Mouse (Mus musculus) left cerebral cortex, postnatal 10 days (tissue): ENCODE results near the gene Foxl1. TPM values are rescaled to one million over a fixed set of nuclear protein-coding genes. Genes with fewer than 3 reads are reported as not detected.
A peak's percentile ranks its signal among the peaks of the same experiment; 100 is the strongest.

ENCODE experiments used
- DNase-seq, 2 experiments: peaks; one replicate each; pipeline ENCODE4 v3.0.0; 2021 to 2022; ENCODE audit warnings: low spot score in 2 of 2, mixed read lengths in 1 of 2; ENCODE audit errors: extremely low spot score in 1 of 2
- intact Hi-C: fragments of 180-260 bp; cut with DNase I; formaldehyde crosslinking; loops from one replicate; pipeline ENCODE4 v1.15.1; 2025
- total RNA-seq, 2 experiments: library from RNA; stranded (reverse); gene quantifications; 2 replicates each; pipeline ENCODE4 v1.2.3; 2021

Gene Foxl1
- total RNA-seq, 2 experiments from 2014 or later: 0.36 TPM; not detected in 1

DNA sequence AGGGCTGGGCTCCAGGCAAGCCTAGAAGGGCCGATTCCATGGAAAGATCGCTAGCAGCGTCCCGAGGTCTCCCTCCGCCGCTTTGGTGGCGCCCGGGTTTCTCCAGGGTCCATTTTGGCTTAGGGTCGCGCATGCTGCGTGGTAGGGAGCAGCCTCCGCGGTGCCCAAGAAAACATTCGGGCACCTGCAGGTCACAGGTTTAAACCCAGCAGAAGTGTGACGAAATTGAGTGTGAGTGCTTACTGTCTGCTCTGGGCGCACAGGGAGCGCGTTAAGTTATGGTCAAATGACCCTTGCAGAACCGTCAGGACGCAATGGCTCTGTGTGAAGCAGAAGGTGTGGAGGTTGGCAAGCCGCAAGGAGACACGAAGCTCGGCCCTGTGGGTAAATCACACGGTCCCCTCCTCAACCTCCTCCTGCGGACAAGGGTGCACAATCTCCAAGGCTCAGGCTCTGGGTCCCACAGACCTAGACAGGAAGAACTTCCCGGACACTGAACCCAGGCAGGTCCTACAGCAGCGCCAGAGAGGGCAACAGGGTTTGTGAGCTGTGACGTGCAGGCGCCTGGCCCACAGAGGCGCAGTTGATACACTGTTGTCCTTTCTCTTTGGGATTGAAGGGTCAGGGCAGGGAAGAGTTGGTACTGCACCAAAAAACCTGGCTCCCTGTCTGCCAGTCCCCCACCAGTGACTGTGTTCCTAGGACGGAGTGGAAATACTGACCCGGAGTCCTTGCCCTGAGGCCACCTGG, 37.9 kb upstream of the Foxl1 start:
- no peak for DNase-seq

DNA sequence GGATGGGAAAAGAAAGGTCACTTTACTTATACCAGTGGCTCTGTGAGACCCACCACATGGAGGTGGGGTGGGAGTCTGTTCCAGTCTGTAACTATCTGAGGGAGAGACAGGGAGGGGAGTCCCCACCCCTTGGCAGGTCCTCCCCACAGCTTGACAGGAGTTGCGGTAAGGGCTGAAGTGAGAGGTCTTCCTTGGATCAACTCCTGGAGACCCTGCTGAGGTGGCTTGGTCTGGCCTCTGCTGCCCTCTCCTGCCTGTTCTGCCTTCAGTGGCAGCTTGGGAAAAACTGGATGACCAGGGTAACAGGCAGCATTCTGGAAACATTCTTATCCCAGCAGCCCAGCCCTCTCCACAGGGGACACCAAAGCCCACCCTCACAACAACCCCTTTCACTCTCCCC, 37.0 kb upstream of the Foxl1 start:
- no peak for DNase-seq
- intact Hi-C loops: loop anchor here (5.0 kb wide), 2 partner anchors 193 to 408 kb away; no protein-coding TSS in a partner anchor

More for the DNA sequence above, 37.9 kb upstream of the Foxl1 start:
- intact Hi-C loops: loop anchor here (5.0 kb wide), 2 partner anchors 193 to 408 kb away; no protein-coding TSS in a partner anchor

DNA sequence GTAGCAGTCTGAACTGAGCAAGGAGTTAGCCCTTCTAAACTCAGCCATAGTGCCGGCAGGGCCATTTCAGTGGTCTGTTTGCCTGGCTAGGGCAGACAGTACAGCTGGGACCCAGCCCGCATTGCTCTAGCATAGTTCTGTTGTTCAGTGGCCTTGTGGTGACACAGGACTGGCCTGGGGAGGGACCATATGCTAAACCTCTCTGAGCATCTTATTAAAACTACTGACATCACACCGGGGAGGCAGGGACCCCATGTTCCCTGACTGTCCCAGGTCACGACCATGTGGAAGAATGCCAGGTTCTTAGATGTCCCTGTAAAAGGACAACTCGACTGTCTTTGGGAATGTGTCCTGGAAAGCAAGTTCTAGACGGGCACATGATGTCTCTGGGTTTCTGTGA, 35.6 kb upstream of the Foxl1 start:
- intact Hi-C loops: loop anchor here (1.0 to 5.0 kb wide), 3 partner anchors 195 to 410 kb away; no protein-coding TSS in a partner anchor
- DNase-seq: no peak

DNA sequence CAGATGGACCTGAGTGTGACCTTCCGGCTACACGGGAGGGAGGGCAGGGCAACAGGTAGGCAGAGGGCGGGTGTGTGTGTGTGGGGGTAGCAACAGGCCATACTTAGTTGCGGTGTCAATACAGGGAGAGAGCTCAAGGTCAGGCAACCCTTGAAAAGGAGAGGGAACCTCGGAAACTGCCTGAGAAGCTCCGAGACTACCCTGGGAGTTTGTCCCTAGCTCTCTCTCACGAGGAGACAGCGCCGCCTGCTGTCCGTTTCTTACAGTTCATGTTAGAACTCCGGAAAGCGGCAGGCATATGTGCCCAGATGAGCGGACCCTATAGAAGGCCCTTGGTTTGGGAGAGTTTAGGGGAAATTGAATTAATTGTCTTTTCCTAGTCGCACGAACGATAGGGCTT, 35.1 kb upstream of the Foxl1 start:
- peak; percentile 77 to 86 for DNase-seq
- intact Hi-C loops: loop anchor here (1.0 to 5.0 kb wide), 3 partner anchors 195 to 410 kb away; no protein-coding TSS in a partner anchor

DNA sequence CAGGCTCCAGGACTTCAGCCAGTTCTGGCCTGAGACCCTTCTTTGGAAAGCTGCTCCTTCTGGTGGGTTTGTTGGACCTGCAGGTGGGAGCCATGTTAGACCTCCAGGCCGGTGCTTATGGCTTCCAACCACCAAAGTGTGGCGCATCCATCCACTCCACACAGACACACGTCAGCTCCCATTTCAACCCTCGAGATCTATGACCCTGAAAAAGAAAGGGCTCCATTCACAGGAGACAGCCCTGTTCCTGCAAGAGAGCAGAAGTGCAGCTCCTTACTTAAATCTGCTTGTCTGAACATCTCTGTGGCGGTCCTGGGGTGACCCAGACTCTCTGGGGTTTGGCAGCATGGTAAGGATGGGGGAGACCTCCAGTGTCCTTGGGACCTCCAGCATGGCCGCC, 34.2 kb upstream of the Foxl1 start:
- no peak for DNase-seq
- intact Hi-C loops: loop anchor here (5.0 kb wide), 2 partner anchors 196 to 411 kb away; no protein-coding TSS in a partner anchor

DNA sequence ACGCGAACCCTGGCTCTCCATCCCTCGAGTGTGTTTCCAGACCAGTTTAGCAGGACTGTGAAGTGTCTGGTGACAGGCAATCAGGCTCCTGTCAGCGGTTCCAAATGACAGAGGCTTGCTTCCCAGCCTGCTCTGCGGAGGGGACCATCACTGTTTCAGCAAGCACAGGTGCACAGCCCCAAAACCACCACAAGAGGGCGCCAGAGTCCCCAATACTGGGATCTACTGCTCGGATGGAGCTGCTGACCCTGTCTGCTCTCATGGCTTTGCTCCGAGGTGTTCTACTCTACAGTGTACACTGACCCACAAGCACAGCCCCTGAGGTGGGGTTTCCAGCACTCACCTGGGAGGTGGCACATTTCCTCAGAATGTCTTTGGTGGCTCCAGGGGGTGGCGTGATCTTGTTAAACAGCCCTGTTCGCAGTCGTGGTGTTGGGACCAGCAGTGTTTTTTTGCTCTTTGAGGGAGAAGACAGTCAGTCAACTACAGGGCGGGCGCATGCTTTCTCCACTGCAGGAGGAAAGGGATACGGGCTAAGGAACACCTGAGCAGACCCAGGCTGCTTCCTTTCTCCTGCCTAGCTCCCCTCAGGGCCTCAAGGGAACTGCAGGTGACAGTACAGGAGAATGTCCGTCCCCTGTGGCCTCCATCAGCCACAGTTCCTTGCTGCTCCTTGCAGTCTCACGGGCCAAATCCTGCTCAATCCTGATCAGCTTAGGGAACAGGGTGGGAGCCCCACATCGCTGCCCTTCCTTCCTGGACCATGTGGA, 23.5 kb upstream of the Foxl1 start:
- intact Hi-C loops: no loop called here
- DNase-seq: peak; percentile 52 to 80

DNA sequence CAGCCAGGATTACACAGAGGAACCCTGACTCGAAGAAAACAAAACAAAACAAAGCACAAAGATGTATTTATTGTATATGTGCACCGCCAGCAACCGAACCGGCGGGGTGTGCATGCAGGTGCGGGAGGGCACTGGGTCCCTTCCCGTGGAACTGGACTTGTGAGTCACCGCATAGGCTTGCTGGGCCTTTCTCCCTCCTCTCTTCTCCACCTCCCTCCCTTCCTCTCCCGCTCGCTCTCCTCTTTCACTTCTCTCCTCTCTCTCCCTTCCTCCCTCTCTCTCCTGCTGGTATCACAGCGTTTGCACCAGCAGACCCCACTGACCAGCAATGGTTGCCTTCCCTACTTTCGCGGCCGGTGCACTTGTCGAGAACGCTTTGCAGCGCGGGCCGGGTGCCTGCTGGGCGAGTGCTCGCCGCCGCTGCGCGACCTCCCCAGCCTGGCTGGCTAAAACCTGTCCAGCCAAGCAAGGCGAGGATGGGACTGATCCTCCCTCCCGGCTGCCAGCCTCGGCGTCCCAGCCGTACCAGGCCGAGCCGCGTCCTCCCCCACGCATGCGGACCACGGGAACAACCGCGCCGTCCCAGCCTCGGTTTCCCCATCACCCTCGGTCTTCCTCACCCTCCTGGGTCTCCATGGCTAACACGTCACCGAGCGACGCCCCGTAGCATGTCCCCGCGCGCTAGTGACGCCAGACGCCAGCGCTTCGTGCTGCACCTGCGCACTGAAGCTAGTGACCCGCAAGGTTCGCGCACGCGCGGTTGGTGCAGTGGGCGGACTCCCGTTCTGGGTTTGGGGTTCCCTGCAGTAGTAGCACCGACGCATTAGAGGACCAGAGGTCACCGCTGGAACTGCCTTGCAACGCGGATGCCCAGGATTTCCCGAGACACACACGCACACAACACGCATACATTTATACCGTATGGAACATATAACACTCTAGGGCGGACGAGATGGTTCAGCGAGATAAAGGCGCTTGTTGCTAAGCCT, 19.8 kb upstream of the Foxl1 start, which contains the start of gene Mthfsd:
Mthfsd (minus strand) TSS at position 725 of the 989 bp plus-strand sequence.
- intact Hi-C loops: loop anchor here (1.0 kb wide), 1 partner anchor 406 kb away; no protein-coding TSS in a partner anchor
- DNase-seq: peak; percentile 98 to 99

DNA sequence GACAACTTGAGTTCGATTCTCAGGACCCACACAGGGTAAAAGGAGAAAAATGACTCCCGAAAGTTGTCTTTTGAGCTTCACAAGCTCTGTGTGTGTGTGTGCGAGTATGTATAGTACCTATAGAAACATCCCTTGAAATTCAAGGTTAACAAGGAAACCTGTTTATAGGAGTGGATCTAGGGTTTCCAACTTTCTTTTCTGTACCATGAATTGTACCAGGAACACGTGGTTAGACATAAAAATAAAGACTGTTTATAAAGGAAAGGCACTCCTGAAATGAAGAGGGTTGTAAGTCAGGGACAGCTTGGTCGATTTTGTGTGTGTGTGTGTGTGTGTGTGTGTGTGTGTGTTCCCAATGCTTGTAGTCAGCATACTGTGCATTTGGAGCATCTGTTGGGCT, 19.1 kb upstream of the Foxl1 start:
- intact Hi-C loops: loop anchor here (1.0 kb wide), 1 partner anchor 406 kb away; no protein-coding TSS in a partner anchor
- DNase-seq: no peak

DNA sequence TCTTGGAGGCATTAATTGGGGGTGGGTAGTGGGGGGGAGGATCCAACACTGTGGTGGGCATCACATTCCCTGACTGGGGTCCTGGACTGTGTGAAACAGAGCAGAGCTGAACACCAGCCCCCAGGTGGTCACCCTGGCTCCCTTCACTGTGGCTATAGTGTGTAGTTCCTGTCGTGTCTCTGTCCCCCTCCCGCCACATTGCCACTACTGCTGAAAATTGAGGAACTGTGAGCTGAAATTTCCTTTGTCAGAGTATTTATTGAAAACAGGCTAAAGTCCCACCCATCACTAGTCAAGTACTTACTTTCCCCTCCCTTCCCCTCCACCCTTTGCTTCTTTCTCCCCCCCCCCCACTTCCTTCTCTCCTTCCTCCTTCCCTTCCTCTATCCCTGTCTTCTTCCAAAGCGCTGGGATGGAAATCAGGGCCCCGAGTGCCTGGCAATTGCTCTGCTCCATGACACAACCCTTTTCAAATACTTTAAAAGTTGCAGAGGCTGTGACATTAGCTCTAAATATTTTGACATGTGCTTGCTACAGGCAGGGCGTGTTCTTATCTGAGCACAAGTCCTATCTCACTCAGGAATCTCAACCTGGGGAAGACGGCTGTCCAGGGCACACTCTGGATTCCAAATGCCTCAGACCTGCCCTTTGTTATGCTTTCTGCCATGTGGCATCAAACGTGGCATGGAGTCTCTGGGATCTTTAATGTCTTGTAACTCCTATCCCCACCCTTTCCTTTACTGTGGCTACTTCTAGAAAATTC, 16.4 kb upstream of the Foxl1 start:
- DNase-seq: no peak
- intact Hi-C loops: no loop called here

DNA sequence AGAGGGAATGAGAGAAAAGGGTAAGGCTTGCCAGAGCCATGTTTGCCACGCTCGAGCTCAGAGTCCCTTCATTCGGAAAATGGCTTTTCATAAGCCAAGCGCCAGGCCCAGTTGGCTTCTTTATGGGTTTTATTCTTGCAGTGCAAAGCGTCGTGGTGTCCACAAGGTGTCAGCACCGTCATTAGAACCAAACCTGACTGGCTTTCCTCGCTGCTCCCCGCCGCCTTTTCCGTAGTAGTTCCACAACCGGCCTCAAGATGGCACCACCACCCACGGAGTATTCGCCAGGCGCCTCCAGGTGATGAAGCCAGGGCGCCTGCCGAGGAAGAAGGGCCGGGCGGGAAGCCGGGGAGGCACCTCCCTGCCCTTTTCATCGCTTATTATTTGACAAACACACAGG, 14.5 kb upstream of the Foxl1 start:
- peak; percentile 90 to 92 for DNase-seq
- intact Hi-C loops: loop anchor here (1.0 to 2.0 kb wide), 2 partner anchors 280 to 400 kb away; no protein-coding TSS in a partner anchor

DNA sequence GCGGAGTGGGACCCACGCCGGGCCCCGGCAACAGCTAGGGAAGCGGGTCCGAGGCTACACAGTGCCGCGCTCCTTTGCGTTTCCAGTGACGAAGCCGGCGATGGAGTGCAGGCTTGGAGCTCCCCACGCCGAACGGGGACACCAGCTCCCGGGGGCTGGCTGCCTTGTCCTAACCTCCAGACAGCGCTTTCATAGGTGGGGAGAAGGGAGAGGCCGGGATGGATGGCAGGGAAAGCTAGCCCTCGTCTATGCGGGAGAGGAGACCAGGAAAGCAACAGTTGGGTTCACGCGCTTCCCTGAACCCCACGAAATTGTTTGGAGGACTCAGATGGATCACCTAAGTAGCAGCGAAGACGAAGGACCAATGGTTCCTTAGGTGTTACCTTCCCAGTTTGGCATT, 12.6 kb upstream of the Foxl1 start:
- intact Hi-C loops: loop anchor here (5.0 kb wide), 1 partner anchor 33 kb away; the partner anchor contains the start of gene Foxf1
- DNase-seq: peak in 1 of 2 experiments; percentile 26

DNA sequence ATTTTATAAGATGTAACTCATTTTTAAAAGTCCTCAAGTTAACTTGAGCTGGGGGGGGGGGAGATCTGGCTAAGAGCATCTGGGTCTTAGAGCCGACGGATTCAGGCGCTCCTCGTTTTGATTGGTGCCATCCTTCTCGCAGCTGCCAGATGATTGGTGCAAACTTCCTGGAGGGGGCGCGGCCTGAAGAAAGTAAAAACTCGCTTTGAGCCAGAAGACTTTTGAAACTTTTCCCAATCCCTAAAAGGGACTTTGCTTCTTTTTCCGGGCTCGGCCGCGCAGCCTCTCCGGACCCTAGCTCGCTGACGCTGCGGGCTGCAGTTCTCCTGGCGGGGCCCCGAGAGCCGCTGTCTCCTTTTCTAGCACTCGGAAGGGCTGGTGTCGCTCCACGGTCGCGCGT, 11.8 kb upstream of the Foxl1 start, which contains the start of gene Foxc2:
Foxc2 (plus strand) TSS at position 224 of the 400 bp plus-strand sequence.
- intact Hi-C loops: loop anchor here (5.0 kb wide), 1 partner anchor 34 kb away; the partner anchor contains the start of gene Foxf1

DNA sequence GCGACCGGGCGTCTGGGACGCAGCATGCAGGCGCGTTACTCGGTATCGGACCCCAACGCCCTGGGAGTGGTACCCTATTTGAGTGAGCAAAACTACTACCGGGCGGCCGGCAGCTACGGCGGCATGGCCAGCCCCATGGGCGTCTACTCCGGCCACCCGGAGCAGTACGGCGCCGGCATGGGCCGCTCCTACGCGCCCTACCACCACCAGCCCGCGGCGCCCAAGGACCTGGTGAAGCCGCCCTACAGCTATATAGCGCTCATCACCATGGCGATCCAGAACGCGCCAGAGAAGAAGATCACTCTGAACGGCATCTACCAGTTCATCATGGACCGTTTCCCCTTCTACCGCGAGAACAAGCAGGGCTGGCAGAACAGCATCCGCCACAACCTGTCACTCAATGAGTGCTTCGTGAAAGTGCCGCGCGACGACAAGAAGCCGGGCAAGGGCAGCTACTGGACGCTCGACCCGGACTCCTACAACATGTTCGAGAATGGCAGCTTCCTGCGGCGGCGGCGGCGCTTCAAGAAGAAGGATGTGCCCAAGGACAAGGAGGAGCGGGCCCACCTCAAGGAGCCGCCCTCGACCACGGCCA, 11.1 kb upstream of the Foxl1 start:
- intact Hi-C loops: loop anchor here (5.0 kb wide), 1 partner anchor 34 kb away; the partner anchor contains the start of gene Foxf1
- DNase-seq: peak in 1 of 2 experiments; percentile 42

More for the DNA sequence above, 11.8 kb upstream of the Foxl1 start, which contains the start of gene Foxc2:
- peak; percentile 50 to 89 for DNase-seq

DNA sequence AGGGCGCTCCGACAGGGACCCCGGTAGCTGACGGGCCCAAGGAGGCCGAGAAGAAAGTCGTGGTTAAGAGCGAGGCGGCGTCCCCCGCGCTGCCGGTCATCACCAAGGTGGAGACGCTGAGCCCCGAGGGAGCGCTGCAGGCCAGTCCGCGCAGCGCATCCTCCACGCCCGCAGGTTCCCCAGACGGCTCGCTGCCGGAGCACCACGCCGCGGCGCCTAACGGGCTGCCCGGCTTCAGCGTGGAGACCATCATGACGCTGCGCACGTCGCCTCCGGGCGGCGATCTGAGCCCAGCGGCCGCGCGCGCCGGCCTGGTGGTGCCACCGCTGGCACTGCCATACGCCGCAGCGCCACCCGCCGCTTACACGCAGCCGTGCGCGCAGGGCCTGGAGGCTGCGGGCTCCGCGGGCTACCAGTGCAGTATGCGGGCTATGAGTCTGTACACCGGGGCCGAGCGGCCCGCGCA, 10.5 kb upstream of the Foxl1 start:
- intact Hi-C loops: loop anchor here (5.0 kb wide), 1 partner anchor 35 kb away; the partner anchor contains the start of gene Foxf1
- DNase-seq: peak in 1 of 2 experiments; percentile 36

DNA sequence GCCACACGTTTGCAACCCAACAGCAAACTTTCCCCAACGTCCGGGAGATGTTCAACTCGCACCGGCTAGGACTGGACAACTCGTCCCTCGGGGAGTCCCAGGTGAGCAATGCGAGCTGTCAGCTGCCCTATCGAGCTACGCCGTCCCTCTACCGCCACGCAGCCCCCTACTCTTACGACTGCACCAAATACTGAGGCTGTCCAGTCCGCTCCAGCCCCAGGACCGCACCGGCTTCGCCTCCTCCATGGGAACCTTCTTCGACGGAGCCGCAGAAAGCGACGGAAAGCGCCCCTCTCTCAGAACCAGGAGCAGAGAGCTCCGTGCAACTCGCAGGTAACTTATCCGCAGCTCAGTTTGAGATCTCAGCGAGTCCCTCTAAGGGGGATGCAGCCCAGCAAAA, 9.8 kb upstream of the Foxl1 start:
- peak in 1 of 2 experiments; percentile 22 for DNase-seq
- intact Hi-C loops: loop anchor here (5.0 kb wide), 1 partner anchor 36 kb away; the partner anchor contains the start of gene Foxf1

DNA sequence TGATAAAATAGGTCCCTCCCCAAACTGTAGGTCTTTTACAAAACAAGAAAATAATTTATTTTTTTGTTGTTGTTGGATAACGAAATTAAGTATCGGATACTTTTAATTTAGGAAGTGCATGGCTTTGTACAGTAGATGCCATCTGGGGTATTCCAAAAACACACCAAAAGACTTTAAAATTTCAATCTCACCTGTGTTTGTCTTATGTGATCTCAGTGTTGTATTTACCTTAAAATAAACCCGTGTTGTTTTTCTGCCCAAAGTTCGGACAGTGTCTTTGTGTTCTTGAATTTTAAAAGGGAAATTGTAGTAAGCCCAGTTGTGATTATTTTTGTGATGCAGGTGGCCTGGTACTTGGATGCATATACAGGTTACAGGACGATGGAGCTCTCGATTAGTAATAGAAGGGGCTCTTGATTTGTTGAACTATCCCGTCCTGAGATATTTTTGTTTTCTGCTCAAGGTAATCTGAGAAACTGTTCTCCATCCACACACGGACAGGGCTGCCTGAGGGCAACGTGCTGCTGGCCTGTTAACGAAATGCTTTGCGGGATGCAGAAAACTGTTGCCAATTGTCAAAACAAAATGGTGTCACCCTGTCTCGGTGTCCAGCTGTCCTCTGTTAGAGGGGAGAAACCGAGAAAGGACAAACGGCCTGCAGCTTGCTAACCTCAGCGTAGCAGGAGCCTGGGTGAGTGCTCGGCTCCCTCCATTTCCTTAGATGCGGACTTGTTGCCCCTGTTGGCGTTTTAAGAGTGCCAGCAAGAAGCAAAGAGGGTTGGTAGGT, 8.9 kb upstream of the Foxl1 start:
- intact Hi-C loops: loop anchor here (5.0 kb wide), 1 partner anchor 37 kb away; the partner anchor contains the start of gene Foxf1
- no peak for DNase-seq
